Mouse (Mus musculus) heart, postnatal 36 days (tissue): ENCODE results near the gene Ankrd34a. TPM values are rescaled to one million over a fixed set of nuclear protein-coding genes. Genes with fewer than 3 reads are reported as not detected.
A peak's percentile ranks its signal among the peaks of the same experiment; 100 is the strongest.

Source experiments
- DNase-seq, 2 experiments: peaks; one replicate each; pipeline ENCODE4 v3.0.0; 2021 to 2022
- intact Hi-C: fragments of 180-260 bp; cut with DNase I; formaldehyde crosslinking; loops from one replicate; pipeline ENCODE4 v1.15.1; 2025
- total RNA-seq, 2 experiments: library from RNA; stranded (reverse); gene quantifications; 2 replicates each; pipeline ENCODE4 v1.2.3; 2021

Ankrd34a gene
- total RNA-seq, 2 experiments from 2014 or later, result 1.3 to 2.2 TPM

DNA sequence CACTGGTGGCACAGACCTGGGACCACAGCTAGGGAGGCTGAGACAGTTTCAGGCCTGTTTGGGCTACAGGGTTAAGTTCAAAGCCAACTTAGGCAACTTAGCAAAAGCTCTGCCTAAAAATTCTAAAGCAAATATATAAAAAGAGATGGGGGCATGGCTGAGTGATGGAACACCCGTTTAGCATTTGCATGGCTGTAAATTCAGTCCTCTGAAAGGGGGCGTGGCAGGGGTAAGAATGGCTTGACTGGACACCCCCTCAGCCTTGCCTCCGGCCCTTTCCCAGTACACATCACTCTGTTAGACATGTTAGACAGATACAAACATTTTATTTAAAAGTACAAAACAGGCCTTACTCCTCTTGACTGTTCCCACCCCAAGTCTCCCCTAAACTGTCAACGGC lies 18.9 kb upstream of the Ankrd34a start:
- peak; percentile 16 to 42 for DNase-seq
- intact Hi-C loops, result no loop called here

DNA sequence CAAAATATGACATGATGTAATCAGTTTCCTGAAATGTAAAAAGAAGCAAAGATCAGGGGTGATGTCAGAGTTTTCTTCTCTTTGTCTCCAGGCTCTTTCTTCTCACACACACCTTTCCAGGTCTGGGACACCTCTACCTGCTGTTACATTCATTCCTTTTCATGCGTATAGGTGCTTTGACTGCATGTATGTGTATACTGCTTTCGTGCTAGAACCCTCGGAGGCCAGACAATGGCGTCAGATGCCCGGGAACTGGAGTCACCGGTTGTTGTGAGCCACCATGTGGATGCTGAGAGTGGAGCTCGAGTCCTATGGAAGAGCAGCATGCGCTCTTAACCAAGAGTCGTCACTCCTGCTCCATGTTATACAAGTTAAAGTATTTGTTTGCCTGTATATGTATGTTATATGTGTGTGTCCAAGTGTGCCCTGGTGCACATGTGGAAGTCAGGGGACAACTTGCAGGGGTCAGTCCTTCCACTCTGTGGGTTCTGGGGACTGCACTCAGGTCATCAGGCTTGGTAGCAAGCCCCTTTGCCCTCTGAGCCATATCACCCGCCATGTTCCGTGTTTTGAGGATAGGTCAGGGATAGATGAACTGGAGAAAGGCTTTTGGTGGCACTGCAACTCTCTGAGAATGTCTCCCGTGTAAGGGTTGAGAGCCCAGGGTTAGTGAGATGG lies 17.7 kb upstream of the Ankrd34a start:
- intact Hi-C loops, result no loop called here
- peak in 1 of 2 experiments; percentile 20 for DNase-seq

DNA sequence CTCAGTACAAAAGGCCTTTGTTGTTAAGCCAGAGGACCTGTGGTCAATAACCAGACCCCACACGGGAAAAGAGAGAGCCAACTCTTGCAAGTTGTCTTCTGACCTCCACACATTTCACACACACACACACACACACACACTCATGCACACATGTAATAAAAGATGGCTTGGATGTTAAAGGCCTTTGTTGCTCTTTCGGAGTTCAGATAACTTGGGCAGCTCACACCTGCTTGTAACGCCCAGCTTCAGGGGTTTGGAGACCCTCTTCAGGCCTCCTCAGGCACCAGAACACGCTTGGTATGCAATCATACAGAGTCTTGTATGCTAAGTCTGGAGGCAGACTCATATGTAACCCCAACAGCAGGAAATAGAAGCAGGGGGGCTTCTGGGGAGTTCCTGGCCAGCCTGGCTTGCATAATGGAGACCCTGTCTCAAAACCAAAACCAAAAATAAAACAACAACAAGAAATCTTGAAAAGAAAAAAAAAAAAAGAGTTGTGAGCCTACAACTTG lies 17.1 kb upstream of the Ankrd34a start:
- DNase-seq, result peak in 1 of 2 experiments; percentile 13
- intact Hi-C loops, result no loop called here

GRCm38 (mm10) chr3:96579885-96580454 lies 16.5 kb upstream of the Ankrd34a start:
- peak; percentile 92 to 94 for DNase-seq
- intact Hi-C loops, result loop anchor here (1.0 kb wide), 3 partner anchors 29 to 77 kb away; no protein-coding TSS in a partner anchor

DNA sequence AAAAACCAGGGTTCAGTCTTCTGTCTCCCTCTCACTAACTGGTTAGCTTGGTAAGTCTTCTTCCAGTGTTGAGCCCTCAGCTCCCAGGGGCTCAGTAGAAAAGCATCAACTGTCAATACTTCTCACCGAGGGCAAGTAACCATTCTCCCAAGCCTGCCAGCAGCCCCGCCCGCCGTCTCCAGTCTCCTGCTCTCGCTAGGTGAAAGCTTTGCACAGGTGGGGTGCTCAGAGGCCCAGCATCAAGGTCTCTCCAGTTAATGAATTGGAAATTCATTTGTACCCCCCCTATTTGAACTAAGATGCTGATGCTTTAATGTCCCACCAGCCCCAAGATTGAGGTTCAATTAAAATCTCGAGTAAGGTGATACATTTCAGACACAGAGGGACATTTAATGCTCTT lies 15.3 kb upstream of the Ankrd34a start:
- intact Hi-C loops, result no loop called here

GRCm38 (mm10) chr3:96581771-96582515 lies 14.5 kb upstream of the Ankrd34a start:
- DNase-seq, result no peak
- intact Hi-C loops, result no loop called here

More for the DNA sequence above, 15.3 kb upstream of the Ankrd34a start:
- DNase-seq, result no peak

DNA sequence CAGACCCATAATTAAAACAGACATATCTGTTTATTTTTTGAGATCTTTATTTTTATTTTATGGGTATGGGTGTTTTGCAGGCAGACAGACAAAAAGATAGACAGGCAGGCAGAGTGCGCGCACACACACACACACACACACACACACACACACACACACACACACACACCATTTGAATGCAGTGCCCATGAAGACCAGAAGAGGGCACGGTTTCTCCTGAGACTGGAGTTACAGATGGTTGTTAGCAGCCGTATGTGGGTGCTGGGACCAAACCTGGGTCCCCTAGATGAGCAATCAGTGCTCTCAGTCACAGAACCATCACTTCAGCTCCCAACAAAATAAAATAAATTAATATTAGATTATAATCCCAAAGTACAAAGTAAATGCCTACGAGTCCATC lies 13.1 kb upstream of the Ankrd34a start:
- intact Hi-C loops, result no loop called here
- DNase-seq, result no peak

DNA sequence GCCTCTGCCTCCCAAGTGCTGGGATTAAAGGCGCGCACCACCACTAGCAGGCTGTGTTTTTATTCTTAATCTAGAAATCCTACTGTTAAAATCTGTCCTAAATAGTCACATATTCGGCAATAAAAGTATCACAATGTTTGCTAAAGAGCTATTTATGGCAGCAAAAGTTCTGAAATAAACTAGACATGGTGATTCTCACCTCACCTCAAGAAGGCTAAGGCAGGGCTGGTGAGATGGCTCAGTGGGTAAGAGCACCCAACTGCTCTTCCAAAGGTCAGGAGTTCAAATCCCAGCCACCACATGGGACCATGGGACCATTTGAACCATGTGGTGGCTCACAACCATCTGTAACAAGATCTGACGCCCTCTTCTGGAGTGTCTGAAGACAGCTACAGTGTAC lies 5.8 kb upstream of the Ankrd34a start:
- intact Hi-C loops, result no loop called here
- DNase-seq, result no peak

- DNase-seq, result peak in 1 of 2 experiments; percentile 49
- intact Hi-C loops, result no loop called here
Measured at GRCm38 (mm10) chr3:96593374-96593773, 3.1 kb upstream of the Ankrd34a start.

DNA sequence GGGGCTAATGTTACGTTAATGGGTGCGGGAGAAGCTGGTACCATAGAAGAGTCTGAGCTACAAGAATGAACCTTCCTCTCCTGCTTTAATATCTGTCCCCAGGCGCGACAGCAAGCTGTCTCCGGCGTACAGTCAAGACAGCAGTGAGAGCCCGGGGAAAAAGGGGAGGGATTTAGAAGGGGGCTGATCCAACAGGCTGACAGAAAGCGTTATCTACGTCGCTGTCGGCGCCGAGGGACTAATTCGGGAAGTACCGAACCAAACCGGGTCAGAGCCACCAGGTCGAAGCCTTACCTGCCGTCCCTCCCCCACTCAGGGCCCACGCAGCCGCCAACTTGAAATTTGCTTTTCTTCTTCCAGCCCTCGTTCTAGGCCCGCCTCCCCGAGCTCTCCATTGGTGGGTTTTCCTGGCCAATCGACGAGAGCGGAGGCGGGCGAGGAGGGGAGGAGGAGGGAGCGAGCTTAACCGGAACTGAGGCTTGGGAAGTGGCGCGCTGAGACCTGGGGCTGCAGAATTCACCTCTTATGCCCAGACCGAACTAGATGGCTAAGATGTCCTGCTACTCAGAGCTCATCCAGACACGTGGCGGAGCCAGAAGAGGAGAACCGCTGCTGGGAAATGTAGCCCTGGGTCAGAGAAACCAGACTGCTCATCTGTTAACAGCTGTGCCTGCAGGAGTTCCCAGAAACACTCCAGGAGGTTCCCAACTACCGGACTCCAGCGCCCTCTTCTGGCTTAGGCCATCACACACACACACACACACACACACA lies 2.5 kb upstream of the Ankrd34a start, which contains the start of gene Polr3gl:
Gene Polr3gl (minus strand): TSS at position 392 of the 771 bp plus-strand sequence.
- DNase-seq, result peak; percentile 93 to 96
- intact Hi-C loops, result no loop called here

DNA sequence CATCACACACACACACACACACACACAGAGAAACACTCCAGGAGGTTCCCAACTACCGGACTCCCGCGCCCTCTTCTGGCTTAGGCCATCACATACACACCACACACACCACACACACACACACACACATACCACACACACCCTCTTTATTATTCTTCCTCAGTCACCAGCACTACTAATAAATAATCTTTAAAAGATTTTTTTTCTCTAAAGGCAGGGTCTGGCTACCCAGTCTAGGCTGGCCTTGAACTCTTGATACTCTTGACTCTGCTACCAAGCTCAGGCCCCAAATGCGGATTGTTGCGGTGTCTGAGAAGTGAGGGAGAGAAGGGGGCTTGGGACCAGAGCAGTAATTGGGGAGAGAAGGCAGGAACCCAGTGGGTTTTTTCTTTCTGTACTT lies 1.6 kb upstream of the Ankrd34a start:
- intact Hi-C loops, result no loop called here

GRCm38 (mm10) chr3:96595661-96596060 lies 775 bp upstream of the Ankrd34a start:
- intact Hi-C loops, result no loop called here
- DNase-seq, result no peak

More for the DNA sequence above, 1.6 kb upstream of the Ankrd34a start:
- no peak for DNase-seq

GRCm38 (mm10) chr3:96596855-96597254 lies 419 bp downstream of the Ankrd34a start:
- DNase-seq, result no peak
- intact Hi-C loops, result no loop called here

- intact Hi-C loops, result no loop called here
- peak; percentile 28 to 45 for DNase-seq
Measured at GRCm38 (mm10) chr3:96597435-96597891, 1.0 kb downstream of the Ankrd34a start.

DNA sequence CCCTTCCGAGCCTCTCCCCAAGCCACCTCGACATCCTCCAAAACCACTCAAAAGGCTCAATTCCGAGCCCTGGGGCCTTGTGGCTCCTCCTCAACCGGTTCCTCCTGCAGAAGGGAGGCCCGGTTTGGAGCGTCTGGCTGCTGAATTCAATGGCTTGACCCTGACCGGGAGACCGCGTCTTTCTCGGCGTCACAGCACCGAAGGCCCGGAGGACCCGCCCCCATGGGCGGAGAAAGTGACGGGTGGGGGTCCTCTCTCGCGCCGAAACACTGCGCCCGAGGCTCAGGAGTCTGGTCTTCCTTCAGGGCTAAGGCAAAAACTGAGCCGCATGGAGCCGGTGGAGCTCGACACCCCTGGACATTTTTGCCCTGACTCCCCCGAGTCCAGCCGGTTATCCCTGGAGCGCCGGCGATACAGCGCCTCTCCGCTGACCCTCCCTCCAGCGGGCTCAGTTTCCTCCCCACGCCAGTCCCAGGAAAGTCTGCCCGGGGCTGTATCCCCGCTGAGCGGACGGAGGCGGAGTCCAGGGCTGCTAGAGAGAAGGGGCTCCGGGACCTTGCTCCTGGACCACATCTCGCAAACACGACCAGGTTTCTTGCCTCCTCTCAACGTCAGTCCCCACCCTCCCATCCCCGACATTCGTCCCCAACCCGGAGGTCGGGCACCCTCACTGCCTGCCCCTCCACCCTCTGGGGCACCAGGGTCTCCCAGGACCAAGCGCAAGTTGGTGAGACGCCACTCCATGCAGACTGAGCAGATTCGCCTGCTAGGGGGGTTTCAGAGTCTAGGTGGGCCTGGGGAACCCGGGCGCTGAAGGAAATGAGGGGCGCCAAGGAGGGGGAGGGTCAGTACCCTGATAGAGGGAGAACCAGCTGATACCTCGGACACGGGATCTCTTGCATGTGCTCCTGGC lies 2.0 kb downstream of the Ankrd34a start:
- intact Hi-C loops, result no loop called here
- peak; percentile 80 to 82 for DNase-seq

DNA sequence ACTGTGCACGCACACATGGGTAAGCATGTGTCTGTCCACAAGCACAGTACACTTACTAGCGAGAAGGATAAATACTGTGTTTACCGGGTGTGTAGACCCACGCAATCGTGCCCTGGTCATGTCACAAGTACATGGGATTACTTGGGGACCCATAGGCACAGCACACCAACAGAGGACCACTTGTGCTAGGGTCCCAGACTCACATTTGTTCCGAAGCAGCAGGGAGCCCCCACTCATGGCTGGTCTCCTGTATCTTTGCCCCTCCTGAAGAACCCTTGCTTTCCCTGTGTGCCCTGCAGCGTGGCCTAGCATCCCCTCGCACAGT lies 2.6 kb downstream of the Ankrd34a start:
- DNase-seq, result no peak
- intact Hi-C loops, result no loop called here

DNA sequence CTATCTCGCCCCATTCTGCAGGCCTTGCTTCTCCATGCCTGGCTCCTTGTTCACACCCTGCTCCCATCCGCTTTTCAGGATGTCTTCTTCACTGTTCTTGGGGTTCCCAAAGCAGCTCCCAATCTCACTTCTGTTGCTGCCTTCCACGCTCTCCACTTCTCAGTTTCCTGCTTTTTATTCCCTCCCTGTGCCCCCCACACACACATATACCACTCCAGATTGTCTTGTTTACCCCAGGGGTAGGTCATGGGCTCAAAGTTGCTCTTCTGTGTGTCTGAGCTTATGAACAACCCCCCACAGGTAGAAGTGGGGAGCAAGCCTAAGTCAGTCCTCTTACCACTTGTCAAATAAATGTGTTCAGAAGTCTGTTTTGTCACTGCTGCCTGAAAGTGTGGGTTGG lies 3.0 kb downstream of the Ankrd34a start:
- intact Hi-C loops, result no loop called here
- no peak for DNase-seq

- peak; percentile 90 to 94 for DNase-seq
- intact Hi-C loops, result loop anchor here (2.0 kb wide), 1 partner anchor 34 kb away; the partner anchor contains the start of genes Gm42957 and Pex11b
Measured at GRCm38 (mm10) chr3:96600639-96601250, 4.3 kb downstream of the Ankrd34a start, which contains the start of gene Lix1l. Gene Lix1l (plus strand): TSS chr3:96601149.
